Mouse (Mus musculus) CH12.LX (cell line): ENCODE data around the gene Rasa4.

Source experiments
- CHD1 ChIP-seq: IDR thresholded peaks from 2 replicates; pipeline ENCODE4 v1.6.1; 2012; ENCODE audit warnings: low read depth, low read length, improper control_type of control experiment, inconsistent platforms
- CTCF ChIP-seq, 2 experiments: IDR thresholded peaks in 1 of 2; conservative IDR thresholded peaks in 1 of 2; 2 replicates each; pipeline ENCODE4 v1.5.1; 2011 to 2012; ENCODE audit warnings: low read depth in 2 of 2, low read length in 2 of 2, improper control_type of control experiment in 1 of 2, inconsistent platforms in 1 of 2, mild to moderate bottlenecking in 1 of 2, moderate library complexity in 1 of 2
- ETS1 ChIP-seq: conservative IDR thresholded peaks from 2 replicates; pipeline ENCODE4 v1.6.1; 2012; ENCODE audit warnings: low read depth, mild to moderate bottlenecking, inconsistent platforms, low read length, improper control_type of control experiment, moderate library complexity
- MYC ChIP-seq: IDR thresholded peaks from 2 replicates; pipeline ENCODE4 v1.6.1; 2011; ENCODE audit warnings: low read depth, mild to moderate bottlenecking, improper control_type of control experiment, low read length
- POLR2A ChIP-seq: IDR thresholded peaks from 2 replicates; pipeline ENCODE4 v1.6.1; 2011; ENCODE audit warnings: low read depth, mild to moderate bottlenecking, improper control_type of control experiment, low read length
- TCF12 ChIP-seq: IDR thresholded peaks from 2 replicates; pipeline ENCODE4 v1.6.1; 2014; ENCODE audit warnings: low read depth, mild to moderate bottlenecking, inconsistent platforms, low read length, improper control_type of control experiment

DNA sequence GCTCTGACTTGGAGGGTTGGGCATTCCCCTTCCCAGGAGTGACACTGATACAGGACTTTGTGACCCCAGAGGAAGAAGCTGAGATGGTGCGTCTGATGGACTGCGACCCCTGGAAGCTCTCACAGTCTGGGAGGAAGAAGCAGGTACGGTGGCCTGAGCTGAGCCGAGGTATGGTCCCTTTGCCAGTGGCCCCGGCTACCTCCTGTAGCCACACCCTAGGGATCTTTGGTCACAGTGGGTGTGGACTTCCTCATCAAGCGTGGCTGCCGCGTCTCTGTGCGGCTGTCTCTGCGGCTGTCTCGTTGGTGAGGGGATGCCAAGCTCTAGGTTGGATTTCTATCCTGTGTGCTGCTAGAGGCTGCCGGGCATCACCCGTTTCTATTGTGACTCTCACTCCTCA lies 55.7 kb downstream of the Rasa4 start:
- TF ChIP-seq POLR2A (no peak), CHD1 (no peak), CTCF (conservative IDR thresholded peaks at IDR 0.05 in 1 of 2, IDR thresholded peaks at IDR 0.05 in 1 of 2; ENCODE audit: low read depth in 2 of 2, low read length in 2 of 2) (no peak), TCF12 (no peak), ETS1 (no peak), MYC (no peak)
